Mouse (Mus musculus) cerebellum, adult 2 months (tissue): ENCODE data around the gene Nrxn3.

Experiments used
- CTCF ChIP-seq: fragments of 200-500 bp; IDR thresholded peaks from 2 replicates; pipeline ENCODE4 v1.5.1; 2011; ENCODE audit warnings: low read depth, mild to moderate bottlenecking, control low read depth, low read length, moderate library complexity, borderline replicate concordance; ENCODE audit not compliant: insufficient read depth
- POLR2A ChIP-seq: fragments of 200-500 bp; IDR thresholded peaks from 2 replicates; pipeline ENCODE4 v1.6.1; 2011; ENCODE audit warnings: low read length, control low read depth, borderline replicate concordance; ENCODE audit not compliant: insufficient read depth

GRCm38 (mm10) chr12:89640046-89640445, 917.4 kb downstream of the Nrxn3 start:
- TF ChIP-seq CTCF (no peak), POLR2A (no peak)
